Mouse (Mus musculus) 3T3-L1 (cell line): ENCODE data around the gene Rab7.
A peak's percentile ranks its signal among the peaks of the same experiment; 100 is the strongest.

Experiments
- DNase-seq: peaks from one replicate; pipeline ENCODE4 v3.0.0-alpha.2; 2015; ENCODE audit warnings: low read depth, low spot score

The Rab7 gene

GRCm38 (mm10) chr6:88044577-88045405, at the start of gene Rab7:
Gene Rab7 (minus strand): TSS chr6:88045270.
- peak; percentile 98 for DNase-seq

GRCm38 (mm10) chr6:88088971-88089370, 43.9 kb upstream of the Rab7 start:
- peak; percentile 40 for DNase-seq

- peak; percentile 95 for DNase-seq
These were observed 39.4 kb upstream of the Rab7 start, which contains the start of gene Rpn1 for GRCm38 (mm10) chr6:88084278-88085151. Gene Rpn1 (plus strand): TSS chr6:88084482.

GRCm38 (mm10) chr6:88083672-88084071, 38.6 kb upstream of the Rab7 start:
- DNase-seq = no peak

GRCm38 (mm10) chr6:88083095-88083494, 38.0 kb upstream of the Rab7 start:
- DNase-seq = no peak

- no peak for DNase-seq
These were observed 31.0 kb upstream of the Rab7 start for GRCm38 (mm10) chr6:88075960-88076517.

- DNase-seq = peak; percentile 89
These were observed 29.9 kb upstream of the Rab7 start for GRCm38 (mm10) chr6:88074752-88075554.

GRCm38 (mm10) chr6:88071216-88071615, 26.1 kb upstream of the Rab7 start:
- DNase-seq = no peak

GRCm38 (mm10) chr6:88070468-88070867, 25.4 kb upstream of the Rab7 start:
- DNase-seq = no peak

- DNase-seq = no peak
These were observed 23.7 kb upstream of the Rab7 start for GRCm38 (mm10) chr6:88068739-88069138.

GRCm38 (mm10) chr6:88067722-88068121, 22.7 kb upstream of the Rab7 start:
- no peak for DNase-seq

GRCm38 (mm10) chr6:88065968-88066367, 20.9 kb upstream of the Rab7 start:
- no peak for DNase-seq

GRCm38 (mm10) chr6:88065116-88065515, 20.0 kb upstream of the Rab7 start:
- DNase-seq = no peak

- no peak for DNase-seq
These were observed 19.1 kb upstream of the Rab7 start for GRCm38 (mm10) chr6:88064072-88064642.

GRCm38 (mm10) chr6:88062398-88062797, 17.3 kb upstream of the Rab7 start:
- DNase-seq = no peak

- no peak for DNase-seq
These were observed 16.3 kb upstream of the Rab7 start for GRCm38 (mm10) chr6:88061406-88061805.

- DNase-seq = no peak
These were observed 15.5 kb upstream of the Rab7 start for GRCm38 (mm10) chr6:88060602-88061001.

- DNase-seq = no peak
These were observed 14.8 kb upstream of the Rab7 start for GRCm38 (mm10) chr6:88059903-88060302.

- DNase-seq = peak; percentile 88
These were observed 11.8 kb upstream of the Rab7 start for GRCm38 (mm10) chr6:88056866-88057265.

GRCm38 (mm10) chr6:88055663-88056062, 10.6 kb upstream of the Rab7 start:
- no peak for DNase-seq
